Mouse (Mus musculus): Measurements from ENCODE around the gene Cacul1.
"Not testable (repeated sequence)": the region's sequence is repeated elsewhere in the genome, so short reads cannot be mapped to it uniquely, and the experiment has no call there.

Gene Cacul1

DNA sequence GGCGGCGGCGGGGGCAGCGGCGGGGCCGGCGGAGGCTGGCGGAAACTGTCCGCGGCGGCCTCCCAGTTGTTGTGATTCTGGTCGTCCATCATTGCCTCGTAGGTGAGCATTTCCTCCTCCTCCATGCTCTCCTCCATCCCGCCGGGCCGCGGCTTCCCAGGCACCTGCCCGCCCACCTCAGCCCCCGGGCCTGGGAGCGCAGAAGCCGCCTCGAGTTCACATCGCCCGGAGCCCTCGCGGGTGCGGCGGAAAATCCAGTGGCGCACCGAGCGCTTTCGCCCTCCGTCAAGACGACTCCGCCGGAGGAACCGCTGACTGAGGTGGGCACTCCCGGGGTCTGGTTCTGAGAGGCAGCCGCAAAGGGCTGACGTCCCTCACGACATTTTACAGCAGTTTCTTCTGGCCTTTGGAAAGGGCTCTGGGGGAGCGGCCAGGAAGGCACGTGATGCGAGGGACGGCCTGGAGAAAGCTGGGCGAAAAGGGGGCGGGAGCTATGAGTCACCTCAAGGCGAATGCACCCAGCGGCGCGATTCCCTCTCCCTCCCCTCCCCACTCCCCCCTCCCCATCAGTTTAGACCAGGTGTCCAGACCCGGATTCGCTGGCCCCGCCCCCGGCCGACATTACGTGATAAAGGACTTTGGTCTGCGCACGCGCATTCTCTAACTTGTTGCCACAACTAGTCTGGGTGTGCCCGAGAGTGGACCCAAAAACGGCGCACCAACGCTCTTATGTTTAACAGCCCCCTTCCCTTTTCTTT, at the start of gene Cacul1:
Cacul1 (minus strand) TSS at position 444 of the 758 bp plus-strand sequence.
- in situ Hi-C loops (cut with MboI; ENCODE audit: low pct_unique_long_range_greater_than_20kb in 1 of 2, low sequenced_read_pairs in 2 of 2, unreplicated experiment in 1 of 2) = no loop called here

DNA sequence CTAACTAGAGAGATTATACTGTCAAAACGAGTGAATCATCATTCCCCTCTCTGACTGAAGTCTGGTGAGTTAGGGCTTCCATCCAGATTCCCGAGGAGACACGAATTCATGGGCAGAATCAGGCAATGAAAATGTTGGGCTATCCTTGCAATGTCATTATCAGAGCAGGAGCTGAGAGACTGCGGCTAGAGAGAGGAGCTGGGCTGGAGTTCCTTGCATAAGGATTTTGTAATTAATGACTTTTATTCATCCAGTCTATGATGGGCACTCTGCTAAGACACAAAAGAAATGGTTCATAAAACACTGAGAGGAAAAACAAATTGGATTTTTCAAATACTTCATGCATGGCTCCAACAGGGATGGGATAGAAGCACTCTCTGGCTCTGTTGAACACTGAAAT, 38.6 kb upstream of the Cacul1 start:
- in situ Hi-C loops (cut with MboI; ENCODE audit: low pct_unique_long_range_greater_than_20kb in 1 of 2, low sequenced_read_pairs in 2 of 2, unreplicated experiment in 1 of 2) = no loop called here

DNA sequence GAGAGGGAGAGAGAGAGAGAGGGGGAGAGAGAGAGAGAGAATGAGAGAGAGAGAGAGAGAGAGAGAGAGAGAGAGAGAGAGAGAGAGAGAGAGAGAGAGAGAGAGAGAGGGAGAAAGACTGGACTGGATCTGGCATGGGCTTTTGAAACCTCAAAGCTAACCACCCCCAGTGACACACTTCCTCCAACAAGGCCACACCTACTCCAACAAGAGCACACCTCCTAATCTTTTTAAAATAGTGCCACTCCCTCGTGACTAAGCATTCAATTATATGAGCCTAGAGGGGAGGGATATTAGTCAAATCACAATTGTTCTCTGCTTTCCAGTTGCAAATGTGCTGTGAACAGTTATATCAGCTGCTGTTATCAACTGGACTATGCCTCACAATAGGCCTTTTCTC, 36.2 kb upstream of the Cacul1 start:
- in situ Hi-C loops (cut with MboI; ENCODE audit: low pct_unique_long_range_greater_than_20kb in 1 of 2, low sequenced_read_pairs in 2 of 2, unreplicated experiment in 1 of 2) = no loop called here

DNA sequence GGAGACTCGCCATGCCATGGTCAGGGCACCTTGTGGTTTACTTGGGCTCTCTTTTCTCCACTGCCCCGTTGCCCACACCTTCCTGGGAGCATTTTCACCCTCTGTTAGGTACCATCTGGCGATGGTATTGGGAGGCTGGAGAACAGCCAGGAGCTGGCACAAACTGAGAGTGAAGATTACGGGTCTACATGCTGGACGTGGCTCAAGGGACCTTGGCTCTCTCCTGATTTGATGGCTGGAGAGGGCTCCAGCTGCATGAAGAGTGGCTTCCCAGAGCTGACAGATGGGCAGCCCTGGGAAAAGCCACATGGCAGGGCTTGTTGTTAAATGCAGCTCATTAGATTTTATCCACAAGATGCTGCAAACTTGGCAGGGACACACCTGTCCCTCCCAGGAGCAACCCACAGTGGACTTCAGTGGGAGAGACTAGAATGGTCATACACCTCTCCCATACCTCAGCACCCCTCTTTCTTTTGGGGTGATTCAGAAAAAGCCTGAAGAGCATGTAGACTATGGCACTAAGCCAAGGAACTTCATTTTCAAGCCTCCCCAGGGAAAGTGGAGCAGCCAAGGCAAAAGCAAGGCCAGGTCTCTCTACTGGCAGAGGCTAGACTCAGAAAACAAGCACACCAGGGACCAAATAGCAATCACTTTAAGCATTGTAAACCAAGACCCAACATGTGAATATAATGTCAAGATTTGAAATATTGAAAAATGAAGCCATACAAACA, 34.8 kb upstream of the Cacul1 start:
- in situ Hi-C loops (cut with MboI; ENCODE audit: low pct_unique_long_range_greater_than_20kb in 1 of 2, low sequenced_read_pairs in 2 of 2, unreplicated experiment in 1 of 2) = no loop called here

DNA sequence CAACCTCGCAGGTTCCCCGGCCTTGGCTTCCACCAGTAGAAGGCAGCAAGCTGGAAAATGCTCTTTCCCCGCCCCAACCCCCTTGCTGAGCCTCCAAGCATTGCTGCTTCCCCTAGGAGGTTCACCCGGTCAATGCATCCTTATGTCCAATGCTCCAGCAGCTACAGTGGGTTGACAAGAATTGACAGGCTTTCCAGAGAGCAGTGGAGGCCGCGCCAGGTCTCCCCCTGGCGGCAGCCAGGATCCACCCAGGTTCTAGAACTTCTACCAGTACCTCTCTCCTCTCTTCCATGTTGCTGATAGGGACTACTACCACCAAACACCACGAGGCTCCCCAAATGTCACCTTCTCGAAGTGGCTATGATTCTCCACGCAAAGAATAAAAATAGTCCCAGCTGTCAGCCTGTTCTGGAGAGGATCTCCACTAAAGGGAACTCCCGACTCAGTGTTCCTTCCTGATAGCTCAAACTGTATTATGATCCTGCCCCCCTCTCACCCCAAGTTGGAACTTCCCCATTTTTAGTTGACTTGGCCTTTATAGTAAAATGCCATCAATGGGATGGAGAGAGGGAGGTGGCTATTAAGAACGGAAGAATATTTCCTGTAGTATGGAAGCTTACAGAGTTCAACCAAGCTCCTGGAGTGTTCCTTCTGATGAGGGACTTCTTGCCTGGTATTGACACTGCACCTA, 30.8 kb upstream of the Cacul1 start:
- in situ Hi-C loops (cut with MboI; ENCODE audit: low pct_unique_long_range_greater_than_20kb in 1 of 2, low sequenced_read_pairs in 2 of 2, unreplicated experiment in 1 of 2) = no loop called here

DNA sequence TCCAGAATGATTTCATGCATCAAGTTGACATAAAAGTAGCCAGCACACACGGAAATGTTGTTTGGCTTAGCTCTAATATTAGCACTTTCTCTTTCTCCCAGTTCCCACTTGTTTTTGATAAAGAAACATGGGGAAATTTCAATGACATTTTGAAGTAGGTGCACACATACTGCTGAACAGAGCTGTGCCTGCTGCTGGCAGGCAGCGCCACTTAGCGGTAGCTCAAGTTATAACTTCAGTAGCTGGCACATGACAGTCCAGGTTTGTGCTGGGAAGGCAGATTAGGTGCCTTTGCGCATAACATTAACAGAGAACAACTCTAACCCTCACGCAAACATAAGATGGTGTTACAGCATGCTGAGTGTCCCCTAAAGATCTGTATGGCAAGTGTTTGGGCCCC, 27.9 kb upstream of the Cacul1 start:
- in situ Hi-C loops (cut with MboI; ENCODE audit: low pct_unique_long_range_greater_than_20kb in 1 of 2, low sequenced_read_pairs in 2 of 2, unreplicated experiment in 1 of 2) = no loop called here

DNA sequence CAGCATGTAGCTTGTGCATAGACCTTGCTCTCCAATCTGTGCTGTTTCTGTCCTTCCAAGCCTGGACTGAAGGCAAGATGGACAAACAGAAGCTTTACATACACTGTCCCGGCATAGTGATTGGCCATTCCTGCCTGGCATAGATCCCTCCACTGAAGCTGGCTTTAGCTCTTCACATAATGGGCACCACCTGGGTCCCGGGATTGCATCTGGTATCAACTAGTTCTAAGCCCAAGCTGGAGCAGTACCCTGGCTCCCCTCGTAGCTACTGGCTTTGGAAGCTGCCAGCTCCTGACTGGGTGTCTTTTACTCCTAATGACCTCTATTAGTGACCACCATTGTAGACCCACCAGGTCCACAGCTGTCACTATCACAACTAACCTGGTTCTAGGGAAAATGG, 22.8 kb upstream of the Cacul1 start:
- in situ Hi-C loops (cut with MboI; ENCODE audit: low pct_unique_long_range_greater_than_20kb in 1 of 2, low sequenced_read_pairs in 2 of 2, unreplicated experiment in 1 of 2) = no loop called here

DNA sequence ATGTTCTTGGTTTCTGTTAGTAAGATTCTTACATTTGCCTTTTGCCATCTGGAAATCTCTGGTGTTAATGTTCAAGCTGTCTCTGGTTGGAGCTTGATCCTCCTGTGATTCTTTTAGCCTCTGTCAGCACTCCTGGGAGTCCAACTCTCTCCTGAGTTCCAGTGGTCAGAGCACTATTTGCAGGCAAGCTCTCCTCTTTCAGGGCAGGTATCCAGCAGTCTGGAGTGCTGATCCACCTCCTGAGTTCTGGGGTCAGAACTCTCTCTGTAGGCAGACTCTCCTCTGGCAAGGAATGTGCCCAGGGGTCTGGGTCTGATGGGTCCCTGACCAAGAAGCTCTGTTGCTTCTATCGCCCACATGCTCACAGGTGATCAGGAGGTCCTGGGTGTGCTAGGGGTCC, 21.2 kb upstream of the Cacul1 start:
- in situ Hi-C loops (cut with MboI; ENCODE audit: low pct_unique_long_range_greater_than_20kb in 1 of 2, low sequenced_read_pairs in 2 of 2, unreplicated experiment in 1 of 2) = not testable (repeated sequence)

DNA sequence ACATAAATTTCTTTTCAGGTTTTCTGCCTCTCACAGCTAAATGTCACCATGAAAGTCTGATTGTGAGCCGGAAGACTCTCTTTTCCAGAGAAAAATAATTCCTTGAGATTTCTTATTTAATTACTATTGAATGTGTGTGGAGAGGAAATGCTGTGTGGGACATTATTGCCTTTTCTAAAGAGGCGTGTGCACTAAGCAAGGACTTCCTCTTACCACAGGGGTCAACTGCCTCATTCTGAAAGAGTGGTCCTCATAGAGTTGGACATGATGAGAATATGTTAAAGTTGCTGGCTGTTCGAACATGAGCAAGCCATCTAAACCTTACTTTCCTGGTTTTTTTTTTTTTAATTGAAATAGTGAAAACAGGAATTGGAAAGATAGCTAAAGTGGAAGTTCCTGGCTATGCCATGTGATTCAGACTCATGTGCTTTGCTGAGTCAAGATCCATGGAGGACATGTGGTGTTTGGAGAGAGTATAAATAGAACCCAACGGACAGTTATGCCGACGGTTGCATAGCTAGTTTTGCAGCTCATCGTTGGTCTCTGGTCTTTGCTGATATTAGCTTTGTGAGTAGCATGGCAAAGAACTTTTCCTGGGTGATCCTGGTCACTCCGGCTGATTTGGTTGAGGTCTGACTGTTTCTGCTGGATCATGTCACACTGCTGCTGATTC, 17.3 kb upstream of the Cacul1 start:
- in situ Hi-C loops (cut with MboI; ENCODE audit: low pct_unique_long_range_greater_than_20kb in 1 of 2, low sequenced_read_pairs in 2 of 2, unreplicated experiment in 1 of 2) = no loop called here

DNA sequence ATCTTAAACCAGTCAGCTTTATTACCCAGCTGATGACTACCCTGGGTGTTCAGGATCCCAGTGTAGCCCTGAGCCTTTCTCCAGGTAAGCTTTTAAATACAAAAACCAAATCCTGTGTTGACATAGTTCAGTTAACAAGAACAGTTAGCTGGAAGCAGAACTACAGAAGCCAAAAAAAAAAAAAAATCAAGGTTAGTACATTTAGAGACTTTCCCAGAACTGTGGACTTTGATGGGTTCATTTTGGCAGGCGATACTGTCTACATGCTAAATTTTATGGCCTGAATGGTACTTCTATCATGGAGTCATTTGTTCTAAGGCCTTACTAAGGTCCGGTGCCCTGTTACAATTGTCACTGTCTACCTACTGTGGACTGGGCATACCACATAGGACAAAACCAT, 8.8 kb upstream of the Cacul1 start:
- in situ Hi-C loops (cut with MboI; ENCODE audit: low pct_unique_long_range_greater_than_20kb in 1 of 2, low sequenced_read_pairs in 2 of 2, unreplicated experiment in 1 of 2) = no loop called here

DNA sequence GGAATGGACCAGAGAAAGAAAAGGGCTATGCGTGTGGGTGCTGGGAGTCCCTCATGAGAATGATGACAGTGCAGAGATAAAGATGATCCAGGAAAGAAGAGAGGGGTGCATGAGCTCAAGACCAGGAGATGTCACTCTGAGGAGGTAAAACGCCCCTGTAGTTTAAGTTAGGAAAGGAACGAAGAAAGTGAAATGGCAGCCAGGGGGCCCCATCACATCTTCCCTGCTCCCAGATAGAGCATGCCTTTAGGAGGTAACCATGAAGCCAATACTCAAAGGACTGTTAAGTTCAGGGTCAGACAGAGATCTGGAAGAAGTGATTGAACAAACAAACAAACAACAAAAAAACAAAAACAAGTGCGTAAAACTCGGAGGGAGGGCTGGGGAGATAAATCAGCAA, 5.8 kb upstream of the Cacul1 start:
- in situ Hi-C loops (cut with MboI; ENCODE audit: low pct_unique_long_range_greater_than_20kb in 1 of 2, low sequenced_read_pairs in 2 of 2, unreplicated experiment in 1 of 2) = no loop called here

DNA sequence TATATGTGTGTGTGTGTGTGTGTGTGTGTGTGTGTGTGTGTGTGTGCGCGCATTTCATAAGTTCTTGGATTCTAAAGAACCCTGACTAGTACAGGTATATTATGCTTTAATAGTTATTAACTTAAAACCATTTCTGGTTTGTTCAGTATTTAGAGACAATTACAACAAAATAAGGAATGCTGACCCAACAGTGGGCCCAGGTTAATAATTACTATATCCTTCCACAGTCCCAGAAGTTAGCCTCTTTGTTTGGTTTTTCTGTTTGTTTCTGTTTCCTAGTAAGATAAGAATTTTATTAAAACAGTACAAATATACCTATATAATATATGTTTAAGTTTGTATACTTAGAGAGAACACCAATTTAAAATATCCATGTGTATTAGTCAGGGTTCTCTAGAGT, 2.4 kb upstream of the Cacul1 start:
- in situ Hi-C loops (cut with MboI; ENCODE audit: low pct_unique_long_range_greater_than_20kb in 1 of 2, low sequenced_read_pairs in 2 of 2, unreplicated experiment in 1 of 2) = no loop called here

DNA sequence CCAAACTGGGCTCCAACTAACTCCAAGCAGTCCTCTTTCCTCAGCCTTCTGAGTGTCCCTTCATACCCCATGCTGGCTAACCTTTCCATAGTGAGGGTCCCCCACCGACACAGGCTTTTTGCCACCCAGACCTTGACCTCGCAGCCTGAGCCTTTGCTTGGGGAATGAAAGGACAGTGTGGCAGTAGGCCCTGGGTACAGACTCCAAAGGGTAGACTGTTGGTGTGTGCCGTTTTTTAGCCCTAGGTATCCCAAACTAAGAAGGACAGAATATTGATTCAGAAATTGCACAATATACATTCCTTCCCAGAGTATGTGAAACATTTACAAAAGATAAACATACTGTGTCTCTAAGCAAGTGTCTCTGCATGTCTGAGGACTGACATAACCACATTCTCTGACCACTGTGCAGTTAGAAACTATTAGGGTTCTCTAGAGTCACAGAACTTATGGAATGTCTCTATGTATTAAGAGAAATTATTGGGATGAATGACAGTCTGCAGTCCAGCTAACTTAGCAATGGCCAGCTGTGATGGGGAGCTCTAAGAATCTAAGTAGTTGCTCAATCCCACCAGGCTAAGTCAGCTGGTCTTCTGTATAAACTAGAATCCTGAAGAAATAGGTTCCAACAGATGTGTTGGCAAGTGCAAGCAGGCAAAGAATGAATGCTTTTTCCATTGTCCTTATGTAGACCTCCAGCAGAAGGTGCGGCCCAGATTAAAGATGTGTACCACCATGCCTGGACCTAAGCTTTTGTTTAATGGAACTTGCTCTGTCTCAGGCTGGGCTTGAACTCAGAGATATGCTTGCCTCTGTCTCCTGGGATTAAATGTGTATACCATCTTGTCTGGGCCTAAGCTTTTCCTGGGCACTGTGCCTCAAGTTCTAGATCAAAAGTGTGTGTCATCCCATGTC, 809 bp upstream of the Cacul1 start:
- in situ Hi-C loops (cut with MboI; ENCODE audit: low pct_unique_long_range_greater_than_20kb in 1 of 2, low sequenced_read_pairs in 2 of 2, unreplicated experiment in 1 of 2) = no loop called here

DNA sequence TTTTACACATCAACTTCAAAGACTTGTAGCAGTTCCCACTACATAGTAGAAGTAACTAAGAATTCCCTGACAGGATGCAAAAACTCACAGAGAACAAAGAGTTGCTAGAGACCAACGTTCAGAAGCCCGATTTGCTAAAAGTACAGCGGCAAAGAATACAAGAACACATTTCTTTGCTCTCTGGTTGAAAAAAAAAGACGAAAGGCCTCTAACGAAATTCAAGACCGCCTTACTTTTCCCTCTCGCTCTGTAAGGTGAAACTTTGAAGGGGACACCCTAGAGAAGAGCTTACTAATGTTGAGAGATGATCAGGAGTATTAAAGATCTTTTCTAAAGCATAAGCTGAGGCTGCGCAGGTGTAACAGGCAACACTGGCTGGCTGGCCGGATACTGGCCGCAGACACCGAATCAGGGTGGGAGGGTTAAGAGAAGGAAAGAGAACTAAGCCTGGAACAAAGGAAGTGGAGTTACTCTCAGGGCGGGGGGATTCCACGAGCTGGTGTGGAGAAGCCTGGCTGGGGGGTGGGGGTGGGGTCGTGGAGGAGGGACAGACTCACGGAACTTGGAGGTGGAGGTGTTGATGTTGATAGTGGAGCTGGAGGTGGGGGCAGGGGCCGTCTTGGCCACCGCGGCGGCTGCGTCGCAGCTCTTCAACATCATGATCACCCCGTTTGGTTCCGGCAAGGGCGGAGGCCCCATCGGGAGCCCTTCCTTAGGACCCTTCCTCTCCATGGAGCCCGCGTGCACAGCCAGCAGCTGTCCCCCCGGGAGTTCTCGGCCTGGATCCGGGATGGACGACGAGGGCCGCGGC, 849 bp downstream of the Cacul1 start:
- in situ Hi-C loops (cut with MboI; ENCODE audit: low pct_unique_long_range_greater_than_20kb in 1 of 2, low sequenced_read_pairs in 2 of 2, unreplicated experiment in 1 of 2) = no loop called here

DNA sequence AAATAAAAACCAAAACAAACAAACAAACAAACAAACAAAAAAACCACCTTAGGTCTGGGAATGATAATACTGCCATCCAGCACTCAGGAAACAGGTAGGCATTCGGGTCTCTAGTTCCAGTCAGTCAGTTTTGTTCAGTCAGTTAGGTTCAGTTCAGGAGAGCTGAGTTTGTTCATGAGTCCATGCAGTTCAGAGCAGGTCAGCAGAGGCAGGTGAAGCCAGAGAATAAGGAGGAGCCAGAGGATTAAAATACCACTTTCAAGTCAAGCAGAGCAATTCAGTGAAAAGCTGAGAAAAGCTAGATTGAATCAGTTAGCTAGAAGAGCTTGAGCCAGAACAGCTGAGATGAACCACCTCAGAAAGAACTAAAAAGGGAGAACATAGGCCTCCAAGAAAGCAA, 4.1 kb downstream of the Cacul1 start:
- in situ Hi-C loops (cut with MboI; ENCODE audit: low pct_unique_long_range_greater_than_20kb in 1 of 2, low sequenced_read_pairs in 2 of 2, unreplicated experiment in 1 of 2) = no loop called here

DNA sequence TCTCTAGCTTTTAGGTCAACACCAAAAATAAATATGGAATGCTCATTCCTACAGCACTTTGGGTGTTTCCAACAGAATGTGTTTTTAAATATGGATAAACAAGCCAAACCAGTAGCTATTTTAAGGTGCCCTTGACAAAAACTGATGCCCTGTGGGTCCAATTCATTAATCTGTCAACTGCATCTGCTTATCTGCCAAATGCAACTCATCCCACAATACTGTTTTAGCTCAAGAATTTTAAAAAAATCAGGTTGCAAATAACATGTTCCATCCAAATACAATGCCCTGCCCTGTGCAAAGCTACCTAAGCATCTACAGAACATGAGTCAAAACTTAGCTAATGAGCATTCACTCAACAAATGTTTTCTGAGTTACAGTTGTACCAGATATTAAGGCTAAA, 20.3 kb downstream of the Cacul1 start:
- in situ Hi-C loops (cut with MboI; ENCODE audit: low pct_unique_long_range_greater_than_20kb in 1 of 2, low sequenced_read_pairs in 2 of 2, unreplicated experiment in 1 of 2) = no loop called here

DNA sequence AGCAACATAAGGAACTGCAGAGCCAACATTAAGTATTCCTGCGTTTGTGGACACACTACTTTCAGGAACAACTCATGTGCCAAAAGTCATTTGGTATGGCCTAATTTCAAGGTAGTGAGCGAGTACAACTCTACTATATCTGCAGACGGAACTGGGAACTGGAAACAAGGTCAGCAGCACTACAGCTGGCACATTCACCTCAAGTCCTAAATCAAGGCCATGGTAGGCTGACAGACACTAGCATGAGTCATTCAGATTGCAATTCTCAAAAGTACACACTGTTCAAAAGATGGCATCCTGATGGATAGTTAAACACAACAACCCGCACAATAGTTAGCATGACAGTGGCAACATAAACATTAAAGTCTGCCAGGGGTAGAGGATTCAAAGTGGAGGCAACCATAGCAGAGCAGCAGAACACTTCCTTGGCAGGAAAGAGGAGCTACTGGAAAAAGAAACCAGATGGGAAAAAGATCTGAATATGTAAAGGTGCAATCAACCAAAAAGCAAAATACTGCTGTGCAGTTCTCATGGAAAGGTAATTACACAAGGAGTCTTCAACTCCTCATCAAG, 25.9 kb downstream of the Cacul1 start:
- in situ Hi-C loops (cut with MboI; ENCODE audit: low pct_unique_long_range_greater_than_20kb in 1 of 2, low sequenced_read_pairs in 2 of 2, unreplicated experiment in 1 of 2) = no loop called here
